Mouse (Mus musculus): ENCODE results near the gene Cpne4. TPM values are rescaled to one million over a fixed set of nuclear protein-coding genes. Genes with fewer than 3 reads are reported as not detected.

Cpne4 gene
- polyA plus RNA-seq, 1 experiment from 2014 or later = 17.7 TPM

- Histone ChIP-seq H3K4me1 (no peaks in the 10 kb centered on the region), H3K4me2 (replicated peaks) (no peak overlapping the region), H3K9me3 (no peaks in the 10 kb centered on the region), H3K27ac (replicated peaks) (no peak overlapping the region), H3K27me3 (no peaks in the 10 kb centered on the region), H3K9ac (replicated peaks) (no peak overlapping the region), H3K4me3 (no peak overlapping the region), H3K36me3 (peaks cover 42% of the 10 kb centered on the region)
- WGBS = 58% methylated on average over 10 of the region's 10 CpGs
- no peak for ATAC-seq (replicated peaks)
These were observed 522.0 kb downstream of the Cpne4 start for GRCm38 (mm10) chr9:105069106-105069505.

GRCm38 (mm10) chr9:105072991-105073748 is 526.1 kb downstream of the Cpne4 start:
- no peaks in the 10 kb centered on the region for H3K27me3 ChIP-seq

DNA sequence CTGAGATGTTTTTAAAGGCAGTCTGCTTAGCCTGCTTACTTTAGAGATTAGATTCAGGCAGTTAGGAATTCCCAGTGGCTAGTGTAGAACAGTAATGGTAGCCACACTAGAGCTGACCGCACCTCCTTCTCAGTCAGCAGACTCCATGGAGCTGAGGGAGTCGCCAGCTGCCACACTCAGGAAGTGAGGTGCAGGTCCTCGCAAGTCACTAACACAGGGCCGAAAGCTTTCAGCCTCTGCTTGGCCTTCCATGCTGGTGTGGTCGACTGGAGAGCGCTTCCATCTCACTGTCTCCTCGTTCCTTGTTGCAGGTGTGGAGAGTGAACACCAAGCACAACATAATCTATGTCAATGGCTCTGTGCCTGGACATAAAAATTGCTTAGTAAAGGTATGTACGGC is 527.8 kb downstream of the Cpne4 start:
- H3K27me3 ChIP-seq = no peaks in the 10 kb centered on the region
- WGBS = 92% methylated on average over 8 of the region's 8 CpGs
- H3K9me3 ChIP-seq = no peaks in the 10 kb centered on the region
- H3K9ac ChIP-seq (replicated peaks) = no peak overlapping the region
- no peaks in the 10 kb centered on the region for H3K4me1 ChIP-seq
- peaks cover 44% of the 10 kb centered on the region for H3K36me3 ChIP-seq
- H3K4me3 ChIP-seq = no peak overlapping the region
- H3K27ac ChIP-seq (replicated peaks) = no peak overlapping the region
- no peak for ATAC-seq (replicated peaks)
- no peak overlapping the region for H3K4me2 ChIP-seq (replicated peaks)

More at GRCm38 (mm10) chr9:105072991-105073748, 526.1 kb downstream of the Cpne4 start:
- Histone ChIP-seq H3K27ac (replicated peaks) (no peak overlapping the region), H3K9ac (replicated peaks) (no peak overlapping the region), H3K4me1 (no peaks in the 10 kb centered on the region), H3K4me2 (replicated peaks) (no peak overlapping the region), H3K4me3 (no peak overlapping the region), H3K36me3 (peaks cover 44% of the 10 kb centered on the region), H3K9me3 (no peaks in the 10 kb centered on the region)
- no peak for ATAC-seq (replicated peaks)
- WGBS = 52% methylated on average over 4 of the region's 4 CpGs

GRCm38 (mm10) chr9:105076756-105077424 is 529.8 kb downstream of the Cpne4 start:
- ATAC-seq (replicated peaks) = no peak
- no peak overlapping the region for H3K9ac ChIP-seq (replicated peaks)
- peaks cover 37% of the 10 kb centered on the region for H3K36me3 ChIP-seq
- H3K4me1 ChIP-seq = no peaks in the 10 kb centered on the region
- no peak overlapping the region for H3K4me2 ChIP-seq (replicated peaks)
- H3K27me3 ChIP-seq = no peaks in the 10 kb centered on the region
- H3K9me3 ChIP-seq = no peaks in the 10 kb centered on the region
- 92% methylated on average over 13 of the region's 13 CpGs for WGBS
- no peak overlapping the region for H3K4me3 ChIP-seq
- no peak overlapping the region for H3K27ac ChIP-seq (replicated peaks)

- Histone ChIP-seq H3K4me3 (no peak overlapping the region), H3K9me3 (no peaks in the 10 kb centered on the region), H3K4me2 (replicated peaks) (no peak overlapping the region), H3K9ac (replicated peaks) (no peak overlapping the region), H3K36me3 (peaks cover 29% of the 10 kb centered on the region), H3K27me3 (no peaks in the 10 kb centered on the region), H3K4me1 (no peaks in the 10 kb centered on the region), H3K27ac (replicated peaks) (no peak overlapping the region)
- 90% methylated on average over 4 of the region's 4 CpGs for WGBS
- no peak for ATAC-seq (replicated peaks)
These were observed 531.4 kb downstream of the Cpne4 start for GRCm38 (mm10) chr9:105078460-105078859.

- no peak overlapping the region for H3K27ac ChIP-seq (replicated peaks)
- H3K4me1 ChIP-seq = no peaks in the 10 kb centered on the region
- no peak overlapping the region for H3K4me3 ChIP-seq
- H3K9ac ChIP-seq (replicated peaks) = no peak overlapping the region
- ATAC-seq (replicated peaks) = no peak
- H3K36me3 ChIP-seq = peaks cover 17% of the 10 kb centered on the region
- no peaks in the 10 kb centered on the region for H3K9me3 ChIP-seq
- H3K27me3 ChIP-seq = no peaks in the 10 kb centered on the region
- WGBS = 92% methylated on average over 3 of the region's 3 CpGs
- H3K4me2 ChIP-seq (replicated peaks) = no peak overlapping the region
These were observed 533.2 kb downstream of the Cpne4 start for GRCm38 (mm10) chr9:105080246-105080645.

Small RNAs within 50 kb of the gene (microRNA-seq; reads per million reads assigned to microRNA genes)
- gene Gm23391 = not detected

Other genes starting within 250 kb of the Cpne4 start
- 0.06 and 0.14 TPM in 2 replicates for gene Acpp, start 209.5 kb upstream of the Cpne4 start, polyA plus RNA-seq (2015; fragmentation: Nextera tagmentation; extraction: Ambion mirVana)

Data from forebrain, embryonic 15.5 days (tissue).